Mouse (Mus musculus): Measurements from ENCODE around the gene Ajuba. TPM values are rescaled to one million over a fixed set of nuclear protein-coding genes. Genes with fewer than 3 reads are reported as not detected.

Gene Ajuba
- polyA plus RNA-seq, 1 experiment from 2014 or later, result 3.4 TPM

GRCm38 (mm10) chr14:54578063-54578462 is 705 bp upstream of the Ajuba start:
- Histone ChIP-seq H3K9me3 (replicated peaks; ENCODE audit: control insufficient read depth, low read length) (no peaks in the 10 kb centered on the region), H3K4me1 (ENCODE audit: control insufficient read depth, insufficient read depth, low read length) (peaks cover 13% of the 10 kb centered on the region; the same call in 1 of the 2 replicates), H3K4me2 (ENCODE audit: low read length) (peak overlapping the region; percentile 58), H3K9ac (ENCODE audit: low read length) (peak overlapping the region; percentile 83), H3K27me3 (replicated peaks; ENCODE audit: control insufficient read depth, insufficient read depth, low read length) (0 out of 2 replicates have a peak, but pooled peaks cover 10% of the 10 kb centered on the region), H3K36me3 (ENCODE audit: control insufficient read depth, insufficient read depth, low read length) (0 out of 2 replicates have a peak, but pooled peaks cover 6% of the 10 kb centered on the region), H3K4me3 (ENCODE audit: low read depth, low read length) (peak overlapping the region; percentile 65), H3K27ac (ENCODE audit: low read depth, low read length) (peak overlapping the region; percentile 49; the same call in 1 of the 2 replicates)
- under 1% methylated on average over 10 of the region's 10 CpGs for WGBS
- ATAC-seq, result 0 out of 2 replicates have a peak, but pooled peaks have one; percentile 9
- DNase-seq (ENCODE audit: low spot score), result peak; percentile 69

GRCm38 (mm10) chr14:54576241-54577088 is 893 bp downstream of the Ajuba start:
- under 1% methylated on average over 82 of the region's 84 CpGs for WGBS
- Histone ChIP-seq H3K27ac (ENCODE audit: low read depth, low read length) (peak overlapping the region; percentile 49; the same call in 1 of the 2 replicates), H3K4me1 (ENCODE audit: control insufficient read depth, insufficient read depth, low read length) (peaks cover 19% of the 10 kb centered on the region; the same call in 1 of the 2 replicates), H3K36me3 (ENCODE audit: control insufficient read depth, insufficient read depth, low read length) (no peaks in the 10 kb centered on the region; the same call in 1 of the 2 replicates), H3K4me2 (ENCODE audit: low read length) (peak overlapping the region; percentile 58), H3K9me3 (replicated peaks; ENCODE audit: control insufficient read depth, low read length) (no peaks in the 10 kb centered on the region), H3K27me3 (replicated peaks; ENCODE audit: control insufficient read depth, insufficient read depth, low read length) (0 out of 2 replicates have a peak, but pooled peaks cover 10% of the 10 kb centered on the region), H3K4me3 (ENCODE audit: low read depth, low read length) (peak overlapping the region; percentile 65), H3K9ac (ENCODE audit: low read length) (peak overlapping the region; percentile 83)
- no peak for DNase-seq (ENCODE audit: low spot score)
- ATAC-seq, result no peak

GRCm38 (mm10) chr14:54575631-54576030 is 1.7 kb downstream of the Ajuba start:
- no peak overlapping the region for H3K27ac ChIP-seq (ENCODE audit: low read depth, low read length)
- DNase-seq (ENCODE audit: low spot score) (peak; percentile 68), ATAC-seq (0 out of 2 replicates have a peak, but pooled peaks have one; percentile 2)
- peak overlapping the region; percentile 58 for H3K4me2 ChIP-seq (ENCODE audit: low read length)
- H3K27me3 ChIP-seq (replicated peaks; ENCODE audit: control insufficient read depth, insufficient read depth, low read length), result 0 out of 2 replicates have a peak, but pooled peaks cover 10% of the 10 kb centered on the region
- peaks cover 19% of the 10 kb centered on the region; the same call in 1 of the 2 replicates for H3K4me1 ChIP-seq (ENCODE audit: control insufficient read depth, insufficient read depth, low read length)
- under 1% methylated on average over 36 of the region's 39 CpGs for WGBS
- H3K9ac ChIP-seq (ENCODE audit: low read length), result peak overlapping the region; percentile 83
- H3K4me3 ChIP-seq (ENCODE audit: low read depth, low read length), result peak overlapping the region; percentile 65
- peaks cover 7% of the 10 kb centered on the region; the same call in 1 of the 2 replicates for H3K36me3 ChIP-seq (ENCODE audit: control insufficient read depth, insufficient read depth, low read length)
- no peaks in the 10 kb centered on the region for H3K9me3 ChIP-seq (replicated peaks; ENCODE audit: control insufficient read depth, low read length)

GRCm38 (mm10) chr14:54575031-54575430 is 2.3 kb downstream of the Ajuba start:
- peaks cover 19% of the 10 kb centered on the region; the same call in 1 of the 2 replicates for H3K4me1 ChIP-seq (ENCODE audit: control insufficient read depth, insufficient read depth, low read length)

GRCm38 (mm10) chr14:54574253-54574652 is 3.1 kb downstream of the Ajuba start:
- Histone ChIP-seq H3K9ac (ENCODE audit: low read length) (peak overlapping the region; percentile 83), H3K27me3 (replicated peaks; ENCODE audit: control insufficient read depth, insufficient read depth, low read length) (0 out of 2 replicates have a peak, but pooled peaks cover 10% of the 10 kb centered on the region), H3K9me3 (replicated peaks; ENCODE audit: control insufficient read depth, low read length) (no peaks in the 10 kb centered on the region), H3K4me2 (ENCODE audit: low read length) (peak overlapping the region; percentile 58), H3K36me3 (ENCODE audit: control insufficient read depth, insufficient read depth, low read length) (peaks cover 14% of the 10 kb centered on the region; the same call in 1 of the 2 replicates), H3K4me3 (ENCODE audit: low read depth, low read length) (peak overlapping the region; percentile 65), H3K4me1 (ENCODE audit: control insufficient read depth, insufficient read depth, low read length) (peaks cover 19% of the 10 kb centered on the region; the same call in 1 of the 2 replicates), H3K27ac (ENCODE audit: low read depth, low read length) (peak overlapping the region; percentile 53; the same call in 1 of the 2 replicates)
- peak; percentile 42 for DNase-seq (ENCODE audit: low spot score)
- ATAC-seq, result no peak
- WGBS, result 2% methylated on average over 4 of the region's 4 CpGs

More at GRCm38 (mm10) chr14:54575031-54575430, 2.3 kb downstream of the Ajuba start:
- Histone ChIP-seq H3K9me3 (replicated peaks; ENCODE audit: control insufficient read depth, low read length) (no peaks in the 10 kb centered on the region), H3K27ac (ENCODE audit: low read depth, low read length) (no peak overlapping the region), H3K4me2 (ENCODE audit: low read length) (peak overlapping the region; percentile 58), H3K27me3 (replicated peaks; ENCODE audit: control insufficient read depth, insufficient read depth, low read length) (0 out of 2 replicates have a peak, but pooled peaks cover 10% of the 10 kb centered on the region), H3K4me3 (ENCODE audit: low read depth, low read length) (peak overlapping the region; percentile 65), H3K9ac (ENCODE audit: low read length) (peak overlapping the region; percentile 83), H3K36me3 (ENCODE audit: control insufficient read depth, insufficient read depth, low read length) (peaks cover 12% of the 10 kb centered on the region; the same call in 1 of the 2 replicates)
- 3% methylated on average over 8 of the region's 8 CpGs for WGBS
- ATAC-seq (no peak), DNase-seq (ENCODE audit: low spot score) (no peak)

- ATAC-seq (peak; percentile 49), DNase-seq (ENCODE audit: low spot score) (peak; percentile 83)
- 4% methylated on average over 14 of the region's 14 CpGs for WGBS
- H3K9ac ChIP-seq (ENCODE audit: low read length), result peak overlapping the region; percentile 83
- no peaks in the 10 kb centered on the region for H3K9me3 ChIP-seq (replicated peaks; ENCODE audit: control insufficient read depth, low read length)
- H3K4me3 ChIP-seq (ENCODE audit: low read depth, low read length), result peak overlapping the region; percentile 65
- 0 out of 2 replicates have a peak, but pooled peaks cover 10% of the 10 kb centered on the region for H3K27me3 ChIP-seq (replicated peaks; ENCODE audit: control insufficient read depth, insufficient read depth, low read length)
- peak overlapping the region; percentile 58 for H3K4me2 ChIP-seq (ENCODE audit: low read length)
- H3K27ac ChIP-seq (ENCODE audit: low read depth, low read length), result peak overlapping the region; percentile 40
- H3K36me3 ChIP-seq (ENCODE audit: control insufficient read depth, insufficient read depth, low read length), result peaks cover 23% of the 10 kb centered on the region
- peaks cover 19% of the 10 kb centered on the region; the same call in 1 of the 2 replicates for H3K4me1 ChIP-seq (ENCODE audit: control insufficient read depth, insufficient read depth, low read length)
Measured at GRCm38 (mm10) chr14:54572790-54573736, 4.3 kb downstream of the Ajuba start.

- Histone ChIP-seq H3K4me1 (ENCODE audit: control insufficient read depth, insufficient read depth, low read length) (peaks cover 19% of the 10 kb centered on the region; the same call in 1 of the 2 replicates), H3K9me3 (replicated peaks; ENCODE audit: control insufficient read depth, low read length) (no peaks in the 10 kb centered on the region), H3K9ac (ENCODE audit: low read length) (no peak overlapping the region), H3K27ac (ENCODE audit: low read depth, low read length) (peak overlapping the region; percentile 40; the same call in 1 of the 2 replicates), H3K27me3 (replicated peaks; ENCODE audit: control insufficient read depth, insufficient read depth, low read length) (0 out of 2 replicates have a peak, but pooled peaks cover 7% of the 10 kb centered on the region), H3K4me3 (ENCODE audit: low read depth, low read length) (no peak overlapping the region), H3K36me3 (ENCODE audit: control insufficient read depth, insufficient read depth, low read length) (peaks cover 32% of the 10 kb centered on the region), H3K4me2 (ENCODE audit: low read length) (peak overlapping the region; percentile 58; the same call in 1 of the 2 replicates)
- DNase-seq (ENCODE audit: low spot score) (no peak), ATAC-seq (no peak)
- 25% methylated on average over 4 of the region's 4 CpGs for WGBS
Measured at GRCm38 (mm10) chr14:54572122-54572521, 5.2 kb downstream of the Ajuba start.
